Mouse (Mus musculus) small intestine, adult 2 months (tissue): ENCODE measurements around the gene Apoh. TPM values are rescaled to one million over a fixed set of nuclear protein-coding genes. Genes with fewer than 3 reads are reported as not detected.
A peak's percentile ranks its signal among the peaks of the same experiment; 100 is the strongest.

Experiments
- H3K27ac ChIP-seq: fragments of 200-500 bp; 2 replicates; pipeline ENCODE4 v1.5.1; 2012; ENCODE audit warnings: low read depth, low read length, control low read depth, inconsistent platforms; ENCODE audit not compliant: insufficient read depth
- H3K27me3 ChIP-seq: fragments of 200-500 bp; 2 replicates; pipeline ENCODE4 v1.6.1; 2012; ENCODE audit warnings: mild to moderate bottlenecking, moderate library complexity, low read length, inconsistent platforms; ENCODE audit not compliant: control insufficient read depth, insufficient read depth
- H3K36me3 ChIP-seq: fragments of 200-500 bp; 2 replicates; pipeline ENCODE4 v1.6.1; 2012; ENCODE audit warnings: mild to moderate bottlenecking, low read length, control low read depth, inconsistent platforms; ENCODE audit not compliant: control insufficient read depth, insufficient read depth
- H3K4me1 ChIP-seq: fragments of 200-500 bp; 2 replicates; pipeline ENCODE4 v1.6.1; 2012; ENCODE audit warnings: low read length, inconsistent platforms, mixed read lengths; ENCODE audit not compliant: control insufficient read depth, insufficient read depth, insufficient read length
- H3K4me3 ChIP-seq: fragments of 200-500 bp; 2 replicates; pipeline ENCODE4 v1.5.1; 2012; ENCODE audit warnings: low read depth, mild to moderate bottlenecking, control low read depth, inconsistent platforms, low read length, moderate library complexity
- CTCF ChIP-seq: fragments of 200-500 bp; IDR thresholded peaks from 2 replicates; pipeline ENCODE4 v1.5.1; 2012; ENCODE audit warnings: low read depth, mild to moderate bottlenecking, control low read depth, inconsistent platforms, low read length, moderate library complexity, mixed read lengths; ENCODE audit not compliant: insufficient replicate concordance, insufficient read length; ENCODE audit errors: extremely low read depth
- POLR2A ChIP-seq: fragments of 200-500 bp; IDR thresholded peaks from 2 replicates; pipeline ENCODE4 v1.6.1; 2012; ENCODE audit warnings: low read depth, mild to moderate bottlenecking, control low read depth, inconsistent platforms, low read length, moderate library complexity
- WGBS: fragments of 180-500 bp; shearing (Covaris S2); methylation state at CpG from one replicate; pipeline ENCODE4 v1.1.7; 2018; 5-methylcytosine and 5-hydroxymethylcytosine counted together
- polyA plus RNA-seq: library from polyadenylated mRNA; depleted of rRNA; stranded (reverse); fragments of >200 nt; gene quantifications from 2 replicates; pipeline ENCODE4 v1.2.3, GENCODE M21; 2012

Apoh gene
- polyA plus RNA-seq, 1 experiment, result 3.4 TPM

DNA sequence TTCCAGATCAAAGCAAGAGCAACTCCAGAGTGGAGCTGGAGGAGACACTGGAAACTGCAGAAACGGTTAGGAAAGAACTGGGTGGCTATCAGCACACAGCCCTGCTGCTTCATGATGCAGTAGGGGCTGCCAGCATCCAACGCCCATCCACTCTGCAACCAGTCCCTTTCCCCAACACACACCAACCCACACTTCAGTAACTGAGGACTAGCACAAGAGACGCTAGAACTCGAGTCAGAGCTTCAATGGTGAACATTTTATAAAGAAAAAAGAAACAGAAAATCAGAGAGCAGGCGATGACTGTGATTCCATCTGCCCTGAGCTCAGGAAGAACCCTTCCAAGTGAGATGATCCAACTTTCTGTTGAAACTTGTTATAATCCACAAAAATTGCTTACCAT lies 30.6 kb upstream of the Apoh start:
- H3K27ac ChIP-seq, result no peak overlapping the region
- no peaks in the 10 kb centered on the region for H3K27me3 ChIP-seq
- H3K4me1 ChIP-seq, result peaks cover 40% of the 10 kb centered on the region
- no peak for TF ChIP-seq CTCF
- no peak for TF ChIP-seq POLR2A
- WGBS, result 68% methylated on average over 5 of the region's 5 CpGs
- peaks cover 6% of the 10 kb centered on the region for H3K36me3 ChIP-seq
- no peak overlapping the region for H3K4me3 ChIP-seq

DNA sequence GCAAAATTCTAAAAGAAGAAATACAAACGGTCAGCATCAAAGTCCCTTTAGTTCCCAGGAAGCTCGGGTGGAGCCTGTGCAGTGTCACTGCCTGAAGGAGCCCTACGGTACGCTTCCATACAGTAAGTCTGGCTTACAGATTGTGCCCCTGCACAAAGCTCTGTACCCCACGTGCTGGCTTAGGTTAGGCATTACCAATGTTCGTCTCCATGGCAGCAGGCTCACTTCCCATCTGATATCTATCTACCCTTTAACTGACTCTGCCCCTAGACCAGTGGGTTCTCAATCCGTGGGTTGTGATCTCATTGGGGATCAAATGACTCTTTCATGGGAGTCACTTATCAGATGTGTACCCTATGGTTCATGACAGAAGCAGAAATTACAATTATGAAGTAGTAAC lies 27.4 kb upstream of the Apoh start:
- peaks cover 21% of the 10 kb centered on the region; the same call in 1 of the 2 replicates for H3K4me1 ChIP-seq
- H3K36me3 ChIP-seq, result peaks cover 8% of the 10 kb centered on the region
- WGBS, result 75% methylated on average over 7 of the region's 7 CpGs
- H3K27ac ChIP-seq, result no peak overlapping the region
- no peak overlapping the region for H3K4me3 ChIP-seq
- no peaks in the 10 kb centered on the region for H3K27me3 ChIP-seq
- TF ChIP-seq POLR2A (no peak), CTCF (no peak)

DNA sequence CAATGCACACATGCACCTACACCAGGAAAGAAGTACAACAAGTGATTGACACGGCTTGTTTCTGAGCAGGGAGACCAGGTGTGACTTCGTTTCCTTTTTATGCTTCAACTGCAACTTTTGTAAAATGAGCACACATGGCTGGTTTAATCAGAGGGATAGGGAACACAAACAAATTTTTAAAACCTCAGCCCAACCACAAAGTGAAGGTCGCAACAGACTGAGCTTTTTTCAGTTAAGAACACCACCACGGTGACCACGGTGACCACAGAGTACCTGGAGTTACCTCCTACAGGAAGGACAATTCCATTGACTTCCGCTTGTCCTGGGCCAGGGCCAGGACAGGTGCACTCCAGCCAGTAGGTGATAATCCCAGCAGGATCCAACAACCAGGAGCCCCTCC lies 25.3 kb upstream of the Apoh start:
- no peak for TF ChIP-seq CTCF
- peaks cover 10% of the 10 kb centered on the region for H3K36me3 ChIP-seq
- WGBS, result 45% methylated on average over 6 of the region's 6 CpGs
- no peaks in the 10 kb centered on the region for H3K27me3 ChIP-seq
- no peak overlapping the region for H3K27ac ChIP-seq
- H3K4me3 ChIP-seq, result no peak overlapping the region
- peaks cover 8% of the 10 kb centered on the region; the same call in 1 of the 2 replicates for H3K4me1 ChIP-seq

DNA sequence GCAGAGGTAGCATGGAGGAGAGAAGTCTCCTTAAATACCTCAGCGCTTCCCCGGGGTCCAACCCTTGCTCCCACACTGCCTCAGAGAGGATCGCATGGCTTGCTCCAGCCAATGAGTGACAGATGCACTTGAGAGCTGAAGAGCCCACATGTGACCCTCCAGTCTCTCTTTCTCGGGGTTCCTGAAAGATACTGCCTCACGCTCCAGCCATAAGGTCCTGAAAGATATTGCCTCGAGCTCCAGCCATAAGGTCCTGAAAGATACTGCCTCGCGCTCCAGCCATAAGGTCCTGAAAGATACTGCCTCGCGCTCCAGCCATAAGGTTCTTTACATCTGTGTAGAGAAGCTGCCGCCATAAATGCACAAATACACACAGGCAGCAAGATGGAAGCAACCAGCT lies 24.0 kb upstream of the Apoh start:
- peaks cover 13% of the 10 kb centered on the region for H3K36me3 ChIP-seq
- H3K27me3 ChIP-seq, result no peaks in the 10 kb centered on the region
- H3K4me1 ChIP-seq, result peaks cover 2% of the 10 kb centered on the region; the same call in 1 of the 2 replicates
- H3K4me3 ChIP-seq, result no peak overlapping the region
- TF ChIP-seq POLR2A (no peak), CTCF (no peak)
- WGBS, result 91% methylated on average over 11 of the region's 11 CpGs
- no peak overlapping the region for H3K27ac ChIP-seq

DNA sequence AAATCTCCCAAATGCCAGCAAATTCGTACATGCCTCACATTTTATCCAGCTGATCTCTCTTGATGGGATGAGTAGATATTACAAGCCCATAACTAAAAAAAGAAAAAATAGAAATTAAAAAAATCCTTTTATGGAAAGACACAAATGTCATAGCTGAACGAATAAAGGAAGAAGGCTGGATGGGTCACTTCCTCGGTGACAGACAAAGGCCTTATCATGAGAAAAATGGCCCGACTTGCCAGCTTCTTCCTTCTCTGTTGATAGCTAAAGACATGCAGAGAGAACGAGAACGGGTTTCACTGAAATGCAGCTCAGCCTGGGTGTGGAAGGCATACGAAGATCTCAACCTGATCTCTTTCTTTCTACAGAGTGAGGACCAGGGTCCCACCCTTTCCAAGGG lies 22.6 kb upstream of the Apoh start:
- Histone ChIP-seq H3K4me3 (no peak overlapping the region), H3K27ac (no peak overlapping the region), H3K4me1 (peaks cover 2% of the 10 kb centered on the region; the same call in 1 of the 2 replicates), H3K27me3 (no peaks in the 10 kb centered on the region), H3K36me3 (peaks cover 15% of the 10 kb centered on the region)
- TF ChIP-seq CTCF (no peak), POLR2A (no peak)
- 77% methylated on average over 7 of the region's 7 CpGs for WGBS

DNA sequence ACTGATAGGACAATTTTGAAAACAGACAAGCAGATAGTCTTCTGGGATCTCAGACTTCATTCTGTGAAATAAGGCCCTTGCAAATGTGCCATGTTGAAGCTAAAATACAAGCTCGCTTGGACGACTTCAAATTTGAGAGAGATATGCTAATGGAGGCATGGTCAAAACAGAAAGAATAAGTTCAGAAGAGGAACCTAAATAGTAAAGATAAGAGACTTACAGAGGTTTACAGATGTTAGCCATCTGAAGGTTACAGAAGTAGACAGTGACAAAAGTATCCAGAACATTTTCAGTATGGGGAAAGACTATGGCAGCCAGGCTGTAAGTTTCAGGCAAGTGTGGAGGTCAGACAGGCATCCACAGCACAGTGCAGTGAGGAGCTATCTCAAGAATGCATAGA lies 21.0 kb upstream of the Apoh start:
- 82% methylated on average over 2 of the region's 2 CpGs for WGBS

DNA sequence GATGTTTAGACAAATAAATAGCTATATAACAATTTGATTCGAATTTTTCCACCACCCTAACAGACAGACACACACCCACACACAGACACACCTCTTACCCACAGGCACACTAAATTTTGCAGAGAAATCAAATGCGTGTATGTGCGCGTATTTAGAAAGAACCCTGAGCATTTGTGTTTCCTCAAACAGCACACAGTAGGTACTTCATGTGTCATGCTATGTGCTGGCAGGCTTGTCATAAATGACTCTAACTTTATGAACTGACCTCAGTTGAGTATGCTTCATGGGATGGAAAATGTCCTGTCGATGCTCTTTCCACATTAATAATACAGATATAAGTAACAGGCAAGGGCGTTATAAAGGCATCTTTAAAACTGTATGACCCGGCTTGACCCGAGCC lies 17.2 kb upstream of the Apoh start:
- H3K27ac ChIP-seq, result no peak overlapping the region
- H3K4me1 ChIP-seq, result peaks cover 8% of the 10 kb centered on the region
- no peak overlapping the region for H3K4me3 ChIP-seq
- WGBS, result 90% methylated on average over 8 of the region's 8 CpGs
- H3K36me3 ChIP-seq, result peaks cover 12% of the 10 kb centered on the region
- TF ChIP-seq POLR2A, result no peak
- no peak for TF ChIP-seq CTCF
- no peaks in the 10 kb centered on the region for H3K27me3 ChIP-seq

More for the DNA sequence above, 21.0 kb upstream of the Apoh start:
- TF ChIP-seq POLR2A (no peak), CTCF (no peak)
- H3K36me3 ChIP-seq, result peaks cover 13% of the 10 kb centered on the region
- H3K4me3 ChIP-seq, result no peak overlapping the region
- no peak overlapping the region for H3K27ac ChIP-seq
- peaks cover 3% of the 10 kb centered on the region for H3K4me1 ChIP-seq
- no peaks in the 10 kb centered on the region for H3K27me3 ChIP-seq

DNA sequence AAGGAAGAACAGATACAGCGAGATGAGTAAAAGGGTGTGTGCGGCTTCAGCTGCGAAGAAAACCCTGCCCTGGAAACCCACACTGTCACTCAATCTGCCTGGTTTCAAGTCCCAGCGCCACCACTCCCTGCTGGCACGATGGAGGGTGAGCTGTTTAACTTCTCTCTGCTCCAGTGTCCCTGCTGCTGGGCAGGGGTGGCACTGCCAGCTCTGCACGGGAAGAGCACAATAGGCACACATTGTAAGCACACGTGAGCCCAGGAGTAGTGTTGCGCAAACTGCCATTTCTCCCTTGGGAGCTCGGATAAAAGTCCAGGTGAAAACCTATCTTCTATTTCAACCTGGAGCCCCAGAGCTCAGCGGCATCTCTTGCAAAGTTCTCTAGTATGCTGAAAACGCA lies 12.3 kb upstream of the Apoh start:
- TF ChIP-seq CTCF, result no peak
- TF ChIP-seq POLR2A, result no peak
- peaks cover 20% of the 10 kb centered on the region for H3K4me1 ChIP-seq
- no peak overlapping the region for H3K4me3 ChIP-seq
- 40% methylated on average over 11 of the region's 11 CpGs for WGBS
- peak overlapping the region; percentile 56 for H3K27ac ChIP-seq
- H3K27me3 ChIP-seq, result no peaks in the 10 kb centered on the region
- H3K36me3 ChIP-seq, result peaks cover 11% of the 10 kb centered on the region
